Mouse (Mus musculus) lung, postnatal 0 days (tissue): Measurements from ENCODE around the gene Cox17.

Experiments
- CTCF ChIP-seq: IDR thresholded peaks from 2 replicates; pipeline ENCODE4 v1.5.1; 2016; ENCODE audit warnings: antibody characterized with exemption, mild to moderate bottlenecking
- EP300 ChIP-seq: IDR thresholded peaks from 2 replicates; pipeline ENCODE4 v1.6.1; 2016; ENCODE audit warnings: antibody characterized with exemption, mild to moderate bottlenecking, control low read depth

DNA sequence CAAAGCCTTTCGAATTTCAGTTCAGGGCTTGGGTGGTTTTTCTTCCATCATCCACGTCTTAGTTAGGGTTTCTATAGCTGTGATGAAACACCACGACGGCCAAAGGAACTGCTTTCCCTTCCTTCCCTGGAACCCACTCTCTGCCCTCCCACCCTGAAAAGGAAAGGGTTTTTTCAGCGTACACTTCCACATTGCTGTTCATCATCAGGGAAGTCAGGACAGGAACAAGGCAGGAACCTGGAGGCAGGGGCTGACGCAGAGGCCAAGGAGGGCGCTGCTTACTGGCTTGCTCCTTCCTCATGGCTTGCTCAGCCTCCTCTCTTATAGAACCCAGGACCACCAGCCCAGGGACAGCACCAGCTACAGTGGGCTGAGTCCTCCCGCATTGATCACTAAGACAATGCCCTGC lies 30.1 kb downstream of the Cox17 start:
- TF ChIP-seq CTCF (no peak), EP300 (no peak)
